Mouse (Mus musculus): ENCODE data around the gene Vat1. TPM values are rescaled to one million over a fixed set of nuclear protein-coding genes. Genes with fewer than 3 reads are reported as not detected.
A peak's percentile ranks its signal among the peaks of the same experiment; 100 is the strongest.
"Not testable (repeated sequence)": the region's sequence is repeated elsewhere in the genome, so short reads cannot be mapped to it uniquely, and the experiment has no call there.

Vat1 gene
- total RNA-seq (2014; fragmentation: Nextera tagmentation) (6.5 and 7.4 TPM in 2 replicates), total RNA-seq (2017) (3.3 and 5.4 TPM in 2 replicates)

GRCm38 (mm10) chr11:101465869-101466551 is at the start of gene Vat1:
TSS of gene Vat1 (minus strand) at chr11:101466230.
- ATAC-seq (replicated peaks; ENCODE audit: low FRiP score, low TSS enrichment, poor library complexity, severe bottlenecking): 0 out of 2 replicates have a peak, but pooled peaks have one; percentile 23

GRCm38 (mm10) chr11:101507090-101507489 is 41.1 kb upstream of the Vat1 start:
- ATAC-seq (replicated peaks; ENCODE audit: low FRiP score, low TSS enrichment, poor library complexity, severe bottlenecking): no peak

- no peak for ATAC-seq (replicated peaks; ENCODE audit: low FRiP score, low TSS enrichment, poor library complexity, severe bottlenecking)
Observed at GRCm38 (mm10) chr11:101506269-101506780, 40.3 kb upstream of the Vat1 start.

- ATAC-seq (replicated peaks; ENCODE audit: low FRiP score, low TSS enrichment, poor library complexity, severe bottlenecking): peak; percentile 29
Observed at GRCm38 (mm10) chr11:101486126-101486525, 20.1 kb upstream of the Vat1 start.

GRCm38 (mm10) chr11:101485509-101486028 is 19.5 kb upstream of the Vat1 start:
- peak; percentile 90 for ATAC-seq (replicated peaks; ENCODE audit: low FRiP score, low TSS enrichment, poor library complexity, severe bottlenecking)

GRCm38 (mm10) chr11:101484814-101485213 is 18.8 kb upstream of the Vat1 start:
- ATAC-seq (replicated peaks; ENCODE audit: low FRiP score, low TSS enrichment, poor library complexity, severe bottlenecking): peak; percentile 29

GRCm38 (mm10) chr11:101484245-101484644 is 18.2 kb upstream of the Vat1 start:
- ATAC-seq (replicated peaks; ENCODE audit: low FRiP score, low TSS enrichment, poor library complexity, severe bottlenecking): no peak

- no peak for ATAC-seq (replicated peaks; ENCODE audit: low FRiP score, low TSS enrichment, poor library complexity, severe bottlenecking)
Observed at GRCm38 (mm10) chr11:101483804-101484203, 17.8 kb upstream of the Vat1 start.

- ATAC-seq (replicated peaks; ENCODE audit: low FRiP score, low TSS enrichment, poor library complexity, severe bottlenecking): no peak
Observed at GRCm38 (mm10) chr11:101480912-101481311, 14.9 kb upstream of the Vat1 start.

- ATAC-seq (replicated peaks; ENCODE audit: low FRiP score, low TSS enrichment, poor library complexity, severe bottlenecking): no peak
Observed at GRCm38 (mm10) chr11:101479171-101479635, 13.2 kb upstream of the Vat1 start.

GRCm38 (mm10) chr11:101477552-101478211 is 11.7 kb upstream of the Vat1 start:
- ATAC-seq (replicated peaks; ENCODE audit: low FRiP score, low TSS enrichment, poor library complexity, severe bottlenecking): no peak

- ATAC-seq (replicated peaks; ENCODE audit: low FRiP score, low TSS enrichment, poor library complexity, severe bottlenecking): no peak
Observed at GRCm38 (mm10) chr11:101477194-101477551, 11.1 kb upstream of the Vat1 start.

GRCm38 (mm10) chr11:101476361-101476760 is 10.3 kb upstream of the Vat1 start:
- not testable (repeated sequence) for ATAC-seq (replicated peaks; ENCODE audit: low FRiP score, low TSS enrichment, poor library complexity, severe bottlenecking)

- ATAC-seq (replicated peaks; ENCODE audit: low FRiP score, low TSS enrichment, poor library complexity, severe bottlenecking): no peak
Observed at GRCm38 (mm10) chr11:101474298-101474697, 8.3 kb upstream of the Vat1 start.

GRCm38 (mm10) chr11:101473686-101474085 is 7.7 kb upstream of the Vat1 start:
- not testable (repeated sequence) for ATAC-seq (replicated peaks; ENCODE audit: low FRiP score, low TSS enrichment, poor library complexity, severe bottlenecking)

- ATAC-seq (replicated peaks; ENCODE audit: low FRiP score, low TSS enrichment, poor library complexity, severe bottlenecking): no peak
Observed at GRCm38 (mm10) chr11:101472336-101472735, 6.3 kb upstream of the Vat1 start.

GRCm38 (mm10) chr11:101471926-101472325 is 5.9 kb upstream of the Vat1 start:
- ATAC-seq (replicated peaks; ENCODE audit: low FRiP score, low TSS enrichment, poor library complexity, severe bottlenecking): no peak

GRCm38 (mm10) chr11:101470206-101470605 is 4.2 kb upstream of the Vat1 start:
- no peak for ATAC-seq (replicated peaks; ENCODE audit: low FRiP score, low TSS enrichment, poor library complexity, severe bottlenecking)

- ATAC-seq (replicated peaks; ENCODE audit: low FRiP score, low TSS enrichment, poor library complexity, severe bottlenecking): no peak
Observed at GRCm38 (mm10) chr11:101469155-101469554, 3.1 kb upstream of the Vat1 start.

- no peak for ATAC-seq (replicated peaks; ENCODE audit: low FRiP score, low TSS enrichment, poor library complexity, severe bottlenecking)
Observed at GRCm38 (mm10) chr11:101468731-101469130, 2.7 kb upstream of the Vat1 start.
